Mouse (Mus musculus) midbrain, embryonic 13.5 days (tissue): ENCODE measurements around the gene Fam104a. TPM values are rescaled to one million over a fixed set of nuclear protein-coding genes. Genes with fewer than 3 reads are reported as not detected.
"Not testable (repeated sequence)": the region's sequence is repeated elsewhere in the genome, so short reads cannot be mapped to it uniquely, and the experiment has no call there.

ENCODE experiments used
- ATAC-seq: fragments of 200-750 bp; cut with Nextera tagmentation; 2 replicates; pipeline ENCODE4 v1.8.0; 2017; ENCODE audit warnings: mild to moderate bottlenecking, moderate TSS enrichment, moderate library complexity
- H3K27ac ChIP-seq: fragments of 300-500 bp; sonication (generic); 2 replicates; pipeline ENCODE4 v1.5.1; 2015; ENCODE audit warnings: inconsistent platforms, mild to moderate bottlenecking, moderate library complexity
- H3K27me3 ChIP-seq: fragments of 300-500 bp; sonication (generic); 2 replicates; pipeline ENCODE4 v1.6.1; 2015; ENCODE audit warnings: mild to moderate bottlenecking, inconsistent platforms
- H3K36me3 ChIP-seq: fragments of 300-500 bp; sonication (generic); 2 replicates; pipeline ENCODE4 v1.6.1; 2015; ENCODE audit warnings: mild to moderate bottlenecking, inconsistent platforms
- H3K4me1 ChIP-seq: fragments of 300-500 bp; sonication (generic); replicated peaks from 2 replicates; pipeline ENCODE4 v1.6.1; 2015; ENCODE audit warnings: inconsistent platforms
- H3K4me2 ChIP-seq: fragments of 300-500 bp; sonication (generic); replicated peaks from 2 replicates; pipeline ENCODE4 v1.6.1; 2015; ENCODE audit warnings: moderate library complexity, mild to moderate bottlenecking, inconsistent platforms
- H3K4me3 ChIP-seq: fragments of 300-500 bp; sonication (generic); replicated peaks from 2 replicates; pipeline ENCODE4 v1.5.1; 2015; ENCODE audit warnings: mild to moderate bottlenecking, inconsistent platforms
- H3K9ac ChIP-seq: fragments of 300-500 bp; sonication (generic); replicated peaks from 2 replicates; pipeline ENCODE4 v1.6.1; 2015; ENCODE audit warnings: mild to moderate bottlenecking, inconsistent platforms
- H3K9me3 ChIP-seq: fragments of 300-500 bp; sonication (generic); 2 replicates; pipeline ENCODE4 v1.6.1; 2016; ENCODE audit warnings: mild to moderate bottlenecking, inconsistent platforms
- whole genome bisulfite sequencing: fragments of 180-500 bp; shearing (Covaris S2); methylation state at CpG from one replicate; pipeline ENCODE4 v1.1.7; 2015; 5-methylcytosine and 5-hydroxymethylcytosine counted together
- polyA plus RNA-seq: library from polyadenylated mRNA; unstranded; fragments of >200 nt; fragmentation: Nextera tagmentation; extraction: Ambion mirVana; gene quantifications from 2 replicates; pipeline ENCODE4 v1.2.1, GENCODE M21; 2015

The Fam104a gene
- polyA plus RNA-seq, 1 experiment from 2014 or later = 47.9 TPM

DNA sequence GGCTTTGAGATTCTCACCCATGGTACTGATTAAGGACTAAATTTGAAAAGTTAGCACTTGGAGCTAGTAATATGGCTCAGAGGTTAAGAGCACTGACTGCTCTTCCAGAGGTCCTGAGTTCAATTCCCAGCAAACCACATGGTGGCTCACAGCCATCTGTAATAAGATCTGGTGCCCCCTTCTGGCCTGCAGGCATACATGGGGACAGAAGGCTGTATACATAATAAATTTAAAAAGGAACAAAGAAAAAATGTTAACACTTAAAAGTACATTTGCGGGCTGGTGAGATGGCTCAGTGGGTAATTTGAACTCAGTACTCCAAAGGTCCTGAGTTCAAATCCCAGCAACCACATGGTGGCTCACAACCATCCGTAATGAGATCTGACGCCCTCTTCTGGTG is 23.7 kb downstream of the Fam104a start:
- H3K4me2 ChIP-seq, H3K9ac ChIP-seq, H3K4me1 ChIP-seq, H3K4me3 ChIP-seq, ATAC-seq, H3K27me3 ChIP-seq, H3K27ac ChIP-seq, H3K9me3 ChIP-seq: not testable (repeated sequence)
- WGBS = 97% methylated on average over 3 of the region's 3 CpGs
- H3K36me3 ChIP-seq = peaks cover 93% of the 10 kb centered on the region

DNA sequence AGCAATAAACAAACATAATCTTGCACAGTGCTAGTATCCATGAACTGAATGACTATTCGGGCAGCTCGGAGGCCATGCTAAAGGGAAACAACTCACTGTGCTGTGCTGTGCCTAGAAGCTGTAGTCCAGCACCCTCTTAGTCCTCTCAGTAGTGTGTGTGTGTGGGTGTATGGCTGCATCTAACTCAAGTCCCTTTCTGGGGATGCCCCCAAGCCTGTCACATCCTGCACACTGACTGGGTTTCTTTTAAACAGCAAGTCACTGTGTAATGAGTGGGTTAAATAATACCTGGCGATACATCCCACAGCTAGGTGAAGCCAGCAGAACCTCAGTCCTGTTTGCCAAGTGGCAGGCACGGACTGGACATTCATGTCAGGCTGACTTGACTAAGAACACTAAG is 25.2 kb downstream of the Fam104a start:
- Histone ChIP-seq H3K9ac (no peak overlapping the region), H3K36me3 (peaks cover 99% of the 10 kb centered on the region), H3K9me3 (no peaks in the 10 kb centered on the region), H3K4me3 (no peak overlapping the region), H3K27ac (no peak overlapping the region), H3K27me3 (no peaks in the 10 kb centered on the region), H3K4me1 (no peaks in the 10 kb centered on the region), H3K4me2 (no peak overlapping the region)
- 97% methylated on average over 4 of the region's 4 CpGs for WGBS
- ATAC-seq = no peak

DNA sequence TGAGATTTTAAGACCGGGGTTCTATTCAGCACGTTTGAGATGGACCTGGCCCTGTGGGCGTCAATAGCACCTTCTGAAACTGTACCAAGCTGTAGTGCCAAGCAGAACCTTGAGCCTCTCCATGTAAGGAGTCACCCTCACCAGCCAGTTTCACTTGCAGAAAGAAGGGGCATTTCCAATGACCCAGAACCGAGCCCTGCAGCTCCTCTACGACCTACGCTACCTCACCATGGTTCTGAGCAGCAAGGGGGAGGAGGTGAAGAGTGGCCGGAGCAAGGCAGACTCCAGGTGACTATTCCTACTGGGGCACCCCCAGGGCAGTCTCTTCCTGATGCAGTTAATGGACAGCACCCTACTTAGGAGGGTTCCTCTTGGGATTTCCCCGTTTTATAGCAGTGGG is 25.6 kb downstream of the Fam104a start:
- H3K4me3 ChIP-seq = no peak overlapping the region
- H3K36me3 ChIP-seq = peaks cover 99% of the 10 kb centered on the region
- 89% methylated on average over 8 of the region's 8 CpGs for WGBS

GRCm38 (mm10) chr11:113657221-113657620 is 26.7 kb downstream of the Fam104a start:
- Histone ChIP-seq H3K9ac (no peak overlapping the region), H3K4me3 (no peak overlapping the region), H3K4me1 (no peaks in the 10 kb centered on the region), H3K36me3 (peaks cover 100% of the 10 kb centered on the region), H3K9me3 (no peaks in the 10 kb centered on the region), H3K27ac (no peak overlapping the region), H3K4me2 (no peak overlapping the region), H3K27me3 (no peaks in the 10 kb centered on the region)
- ATAC-seq = no peak
- 88% methylated on average over 4 of the region's 4 CpGs for whole genome bisulfite sequencing

More for the DNA sequence above, 25.6 kb downstream of the Fam104a start:
- no peak for ATAC-seq
- Histone ChIP-seq H3K9ac (no peak overlapping the region), H3K27me3 (no peaks in the 10 kb centered on the region), H3K4me1 (no peaks in the 10 kb centered on the region), H3K4me2 (no peak overlapping the region), H3K27ac (no peak overlapping the region), H3K9me3 (no peaks in the 10 kb centered on the region)

GRCm38 (mm10) chr11:113656511-113656932 is 27.4 kb downstream of the Fam104a start:
- Histone ChIP-seq H3K4me3 (no peak overlapping the region), H3K9ac (no peak overlapping the region), H3K27me3 (no peaks in the 10 kb centered on the region), H3K4me2 (no peak overlapping the region), H3K9me3 (no peaks in the 10 kb centered on the region), H3K36me3 (peaks cover 100% of the 10 kb centered on the region), H3K27ac (no peak overlapping the region), H3K4me1 (peaks cover 5% of the 10 kb centered on the region)
- 91% methylated on average over 8 of the region's 8 CpGs for WGBS
- ATAC-seq = no peak

DNA sequence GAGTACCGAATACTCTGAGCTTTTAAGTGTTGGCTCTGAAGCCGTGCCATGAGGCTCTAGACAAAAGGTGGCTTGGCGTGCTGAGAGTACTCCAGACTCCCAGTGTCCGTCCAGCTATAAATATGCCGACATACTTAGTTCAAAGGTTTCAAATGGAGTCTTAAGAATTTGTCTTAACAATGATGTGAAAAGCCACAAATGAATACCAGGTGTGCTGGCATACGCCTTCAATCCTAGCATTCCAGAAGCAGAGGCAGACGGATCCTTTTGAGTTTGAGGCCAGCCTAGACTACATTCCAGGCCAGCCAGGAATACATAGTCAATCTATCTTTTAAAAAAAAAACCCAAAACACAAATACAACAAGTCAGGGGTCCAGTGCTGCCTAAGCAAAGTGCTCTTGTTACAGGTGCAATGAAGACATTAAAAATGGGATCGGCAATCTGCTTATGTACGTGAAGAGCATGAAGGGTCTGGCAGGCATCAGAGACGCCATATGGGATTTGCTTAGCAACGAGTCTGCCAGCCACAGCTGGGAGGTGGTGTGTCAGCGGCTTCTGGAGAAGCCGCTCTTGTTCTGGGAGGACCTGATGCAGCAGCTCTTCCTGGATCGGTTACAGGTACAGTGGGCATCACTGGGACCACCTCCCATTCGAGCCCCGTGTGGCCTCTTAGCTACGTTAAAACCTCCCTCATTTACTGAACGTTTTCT is 29.2 kb downstream of the Fam104a start:
- ATAC-seq = no peak
- no peaks in the 10 kb centered on the region for H3K27me3 ChIP-seq
- H3K4me3 ChIP-seq = no peak overlapping the region
- no peak overlapping the region for H3K9ac ChIP-seq
- H3K27ac ChIP-seq = no peak overlapping the region
- no peaks in the 10 kb centered on the region for H3K9me3 ChIP-seq
- peaks cover 19% of the 10 kb centered on the region for H3K4me1 ChIP-seq
- WGBS = 90% methylated on average over 18 of the region's 18 CpGs
- no peak overlapping the region for H3K4me2 ChIP-seq
- peaks cover 82% of the 10 kb centered on the region for H3K36me3 ChIP-seq

DNA sequence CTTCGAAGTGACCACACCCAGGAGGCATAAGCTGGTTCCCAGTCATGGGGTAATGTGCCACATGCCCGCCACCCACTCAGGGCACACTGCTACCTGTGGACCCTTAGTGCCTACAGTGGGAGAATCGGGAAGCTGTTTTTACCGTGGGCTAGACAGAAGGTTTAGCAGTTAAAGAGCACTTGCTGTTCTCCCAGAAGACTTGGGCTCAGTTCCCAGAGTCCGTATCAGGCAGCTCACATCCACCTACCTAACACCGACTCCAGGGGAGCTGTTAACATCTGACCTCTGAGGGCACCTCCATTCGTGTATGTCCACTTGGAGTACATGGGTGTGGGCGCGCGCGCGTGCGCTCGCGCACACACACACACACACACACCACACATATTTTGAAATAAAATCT is 29.9 kb downstream of the Fam104a start:
- no peak overlapping the region for H3K27ac ChIP-seq
- H3K4me1 ChIP-seq = peaks cover 19% of the 10 kb centered on the region
- H3K27me3 ChIP-seq = no peaks in the 10 kb centered on the region

DNA sequence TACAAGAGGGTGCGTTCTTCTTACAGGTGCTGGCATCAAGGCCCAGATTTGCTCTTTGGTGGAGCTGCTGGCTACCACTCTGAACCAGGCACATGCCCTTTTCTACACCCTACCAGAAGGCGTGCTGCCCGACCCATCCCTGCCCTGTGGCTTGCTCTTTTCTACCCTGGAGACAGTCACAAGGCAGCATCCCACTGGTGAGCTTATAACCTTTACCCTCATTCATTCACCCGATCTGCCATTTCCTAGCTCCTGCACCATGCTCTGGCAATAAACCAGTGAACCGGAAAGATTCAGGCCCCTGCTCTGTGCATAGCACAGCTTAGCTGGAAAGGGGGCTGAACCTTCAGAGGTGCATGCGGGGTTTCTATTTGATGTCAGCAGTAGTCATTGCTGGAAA is 31.4 kb downstream of the Fam104a start:
- 91% methylated on average over 6 of the region's 6 CpGs for WGBS
- no peak for ATAC-seq
- Histone ChIP-seq H3K27me3 (0 out of 2 replicates have a peak, but pooled peaks cover 5% of the 10 kb centered on the region), H3K9ac (no peak overlapping the region), H3K4me3 (no peak overlapping the region), H3K4me2 (no peak overlapping the region), H3K4me1 (peaks cover 29% of the 10 kb centered on the region), H3K27ac (no peak overlapping the region), H3K36me3 (peaks cover 60% of the 10 kb centered on the region), H3K9me3 (no peaks in the 10 kb centered on the region)

More for the DNA sequence above, 29.9 kb downstream of the Fam104a start:
- no peak for ATAC-seq
- 96% methylated on average over 15 of the region's 15 CpGs for WGBS
- no peak overlapping the region for H3K4me3 ChIP-seq
- peaks cover 76% of the 10 kb centered on the region for H3K36me3 ChIP-seq
- H3K9me3 ChIP-seq = no peaks in the 10 kb centered on the region
- no peak overlapping the region for H3K9ac ChIP-seq
- no peak overlapping the region for H3K4me2 ChIP-seq

DNA sequence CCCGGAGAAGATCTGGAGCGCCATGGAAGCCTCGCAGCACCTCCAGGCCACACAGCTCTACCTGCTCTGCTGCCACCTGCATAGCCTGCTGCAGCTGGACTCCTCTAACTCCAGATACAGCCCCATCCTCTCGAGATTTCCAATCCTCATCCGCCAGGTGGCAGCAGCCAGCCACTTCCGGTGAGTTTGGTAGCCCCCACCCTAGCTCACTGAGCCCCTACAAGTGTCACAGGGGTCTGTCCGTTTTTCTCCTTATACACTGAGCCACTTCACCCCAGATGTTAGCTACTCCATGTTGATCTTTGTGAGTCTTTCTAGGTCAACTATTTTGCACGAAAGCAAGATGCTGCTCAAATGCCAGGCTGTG is 32.1 kb downstream of the Fam104a start:
- H3K4me3 ChIP-seq = no peak overlapping the region
- H3K36me3 ChIP-seq = peaks cover 54% of the 10 kb centered on the region
- 0 out of 2 replicates have a peak, but pooled peaks cover 7% of the 10 kb centered on the region for H3K27me3 ChIP-seq
- peak; percentile 25; the same call in 1 of the 2 replicates for ATAC-seq
- no peaks in the 10 kb centered on the region for H3K9me3 ChIP-seq
- H3K9ac ChIP-seq = no peak overlapping the region
- peak overlapping the region; percentile 48; the same call in 1 of the 2 replicates for H3K27ac ChIP-seq
- no peak overlapping the region for H3K4me2 ChIP-seq
- H3K4me1 ChIP-seq = peaks cover 29% of the 10 kb centered on the region
- 46% methylated on average over 8 of the region's 8 CpGs for WGBS

DNA sequence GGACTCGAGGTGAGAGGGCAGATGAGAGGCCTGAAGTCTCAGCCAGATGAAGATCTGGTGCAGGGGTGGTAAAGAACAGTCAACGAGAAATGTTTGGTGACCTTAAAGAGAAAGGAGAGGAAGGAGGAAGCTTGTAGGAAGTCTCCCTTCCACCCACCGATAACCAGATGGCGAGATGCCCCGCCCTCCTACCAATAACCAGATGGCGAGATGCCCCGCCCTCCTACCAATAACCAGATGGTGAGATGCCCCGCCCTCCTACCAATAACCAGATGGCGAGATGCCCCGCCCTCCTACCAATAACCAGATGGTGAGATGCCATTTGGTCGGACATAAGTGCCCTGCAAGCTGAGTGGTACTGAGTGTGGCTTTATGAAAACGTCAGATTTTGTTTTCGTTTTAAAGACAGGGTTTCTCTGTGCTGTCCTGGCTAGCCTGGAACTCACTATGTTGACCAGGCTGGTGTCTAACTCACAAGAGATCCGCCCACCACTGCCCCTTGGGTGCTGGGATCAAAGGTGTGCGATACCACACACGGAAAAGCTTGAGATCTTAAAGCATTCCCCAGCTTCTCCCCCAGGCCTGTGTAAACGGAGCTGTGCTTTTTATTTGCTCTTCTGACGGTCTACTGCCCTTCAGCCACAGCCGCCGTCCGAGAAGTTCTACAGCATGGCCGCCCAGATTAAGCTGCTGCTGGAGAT is 32.6 kb downstream of the Fam104a start:
- peaks cover 49% of the 10 kb centered on the region for H3K36me3 ChIP-seq
- H3K27me3 ChIP-seq = 0 out of 2 replicates have a peak, but pooled peaks cover 12% of the 10 kb centered on the region
- H3K9me3 ChIP-seq = no peaks in the 10 kb centered on the region
- ATAC-seq = peak; percentile 9; the same call in 1 of the 2 replicates
- 70% methylated on average over 22 of the region's 22 CpGs for WGBS
- H3K9ac ChIP-seq = no peak overlapping the region
- peak overlapping the region; percentile 49; the same call in 1 of the 2 replicates for H3K27ac ChIP-seq
- peaks cover 29% of the 10 kb centered on the region for H3K4me1 ChIP-seq
- no peak overlapping the region for H3K4me3 ChIP-seq
- peak overlapping the region; percentile 66 for H3K4me2 ChIP-seq

- Histone ChIP-seq H3K4me2 (peak within 1 kb of the TSS; percentile 66), H3K36me3 (peaks cover 31% of the 10 kb centered on the region), H3K27ac (peak within 1 kb of the TSS; percentile 92), H3K4me1 (peaks cover 29% of the 10 kb centered on the region), H3K9ac (peak within 1 kb of the TSS; percentile 91), H3K27me3 (0 out of 2 replicates have a peak, but pooled peaks cover 13% of the 10 kb centered on the region), H3K4me3 (peak within 1 kb of the TSS; percentile 80), H3K9me3 (no peaks in the 10 kb centered on the region)
- under 1% methylated on average over 86 of the region's 91 CpGs for WGBS
- ATAC-seq = peak; percentile 89
These were observed 34.4 kb downstream of the Fam104a start, which contains the start of gene Slc39a11 for GRCm38 (mm10) chr11:113649353-113650210. Slc39a11 (minus strand) TSS chr11:113650079.
